Mouse (Mus musculus) C2C12 (cell line): ENCODE measurements at regions not wholly inside any gene's neighbourhood (a gene's known extent, or its start where the extent isn't known, plus 50 kb on each side); places are given as distances from the start of the nearest gene placed in this dataset.

ENCODE experiments used
- H3K27me3 ChIP-seq: one replicate; pipeline ENCODE4 v1.6.1; 2011; ENCODE audit not compliant: control insufficient read depth, insufficient read depth, insufficient read length
- H3K36me3 ChIP-seq: one replicate; pipeline ENCODE4 v1.6.1; 2011; ENCODE audit not compliant: control insufficient read depth, insufficient read depth
- H3K4me3 ChIP-seq: one replicate; pipeline ENCODE4 v1.5.1; 2011; ENCODE audit warnings: mild to moderate bottlenecking, control low read depth; ENCODE audit not compliant: poor library complexity, insufficient read depth, severe bottlenecking
- H3K79me2 ChIP-seq: one replicate; pipeline ENCODE4 v1.6.1; 2011; ENCODE audit not compliant: control insufficient read depth, insufficient read depth
- H3K79me3 ChIP-seq: one replicate; pipeline ENCODE4 v1.6.1; 2011; ENCODE audit warnings: low read depth, control low read depth
- H3ac ChIP-seq: one replicate; pipeline ENCODE3; 2011; ENCODE audit warnings: low read depth; ENCODE audit not compliant: control insufficient read depth, insufficient read length
- CEBPB ChIP-seq: IDR thresholded peaks from one replicate; pipeline ENCODE4 v1.6.1; 2011; ENCODE audit warnings: low read depth, mild to moderate bottlenecking, control low read depth, moderate library complexity
- CTCF ChIP-seq: IDR thresholded peaks from one replicate; pipeline ENCODE4 v1.5.1; 2011; ENCODE audit not compliant: control insufficient read depth, insufficient read depth, insufficient read length
- FOSL1 ChIP-seq: IDR thresholded peaks from one replicate; pipeline ENCODE4 v1.8.0; 2011; ENCODE audit warnings: mild to moderate bottlenecking, low read length; ENCODE audit not compliant: poor library complexity, insufficient read depth, severe bottlenecking
- MAX ChIP-seq: IDR thresholded peaks from one replicate; pipeline ENCODE4 v1.6.1; 2011; ENCODE audit warnings: mild to moderate bottlenecking, control low read depth
- MYOD1 ChIP-seq: IDR thresholded peaks from one replicate; pipeline ENCODE4 v1.6.1; 2011; ENCODE audit warnings: low read depth; ENCODE audit not compliant: control insufficient read depth, insufficient read length
- MYOG ChIP-seq: IDR thresholded peaks from one replicate; pipeline ENCODE4 v1.6.1; 2011; ENCODE audit not compliant: control insufficient read depth, insufficient read length; ENCODE audit errors: extremely low read depth
- USF1 ChIP-seq: IDR thresholded peaks from one replicate; pipeline ENCODE4 v1.6.1; 2011; ENCODE audit warnings: low read depth, mild to moderate bottlenecking, control low read depth, moderate library complexity

DNA sequence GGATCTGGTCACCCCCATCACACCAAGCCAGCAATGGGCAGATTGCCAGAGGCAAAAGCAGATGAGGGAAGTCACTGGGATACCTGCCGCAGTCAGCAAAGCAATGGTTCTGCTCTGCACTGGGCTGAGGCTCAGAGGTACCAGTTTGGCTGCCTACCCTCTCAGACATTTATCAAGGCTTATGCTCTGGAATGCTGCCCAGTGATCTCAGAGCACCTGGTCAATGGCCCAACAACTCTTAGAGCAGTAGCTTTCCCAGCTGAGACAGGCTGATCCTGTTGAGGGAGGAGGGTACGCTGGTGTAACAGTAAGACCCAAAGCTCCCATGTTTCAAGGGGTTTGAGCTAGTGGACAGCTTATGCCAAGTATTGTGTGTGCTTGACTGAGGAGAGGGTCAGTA lies 117.4 kb upstream of the Pitx1 start:
- Histone ChIP-seq H3K4me3 (no peak overlapping the region), H3K27me3 (peaks cover 34% of the 10 kb centered on the region), H3K79me3 (no peaks in the 10 kb centered on the region), H3ac (no peak overlapping the region), H3K36me3 (no peaks in the 10 kb centered on the region), H3K79me2 (no peaks in the 10 kb centered on the region)
- TF ChIP-seq MYOG, result no peak
- no peak for TF ChIP-seq USF1
- TF ChIP-seq CTCF, result no peak
- no peak for TF ChIP-seq FOSL1
- no peak for TF ChIP-seq MYOD1
- no peak for TF ChIP-seq CEBPB
- TF ChIP-seq MAX, result no peak

DNA sequence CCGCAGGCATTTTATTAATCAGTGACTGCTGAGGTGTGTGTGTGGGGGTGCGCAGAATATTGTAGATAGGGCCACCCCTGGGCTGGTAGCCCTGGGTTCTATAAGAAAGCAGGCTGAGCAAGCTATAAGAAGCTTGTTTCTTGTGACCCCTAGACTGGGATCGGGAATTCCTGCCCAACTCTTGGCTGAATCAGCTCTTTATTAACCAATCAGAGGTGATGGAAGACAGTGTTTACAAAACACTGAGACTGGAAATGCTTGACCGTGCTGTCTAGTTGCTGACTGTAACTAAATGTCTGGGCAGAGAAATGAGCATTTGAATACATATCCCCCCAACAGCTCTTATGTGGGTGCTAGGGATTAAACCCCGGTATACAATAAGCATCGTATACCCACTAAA lies 114.8 kb upstream of the Pitx1 start:
- Histone ChIP-seq H3K27me3 (peaks cover 45% of the 10 kb centered on the region), H3K79me2 (no peaks in the 10 kb centered on the region), H3K36me3 (no peaks in the 10 kb centered on the region), H3K79me3 (no peaks in the 10 kb centered on the region), H3K4me3 (no peak overlapping the region), H3ac (no peak overlapping the region)
- no peak for TF ChIP-seq MAX
- TF ChIP-seq CEBPB, result no peak
- TF ChIP-seq MYOD1, result no peak
- no peak for TF ChIP-seq USF1
- TF ChIP-seq CTCF, result no peak
- no peak for TF ChIP-seq FOSL1
- TF ChIP-seq MYOG, result no peak

DNA sequence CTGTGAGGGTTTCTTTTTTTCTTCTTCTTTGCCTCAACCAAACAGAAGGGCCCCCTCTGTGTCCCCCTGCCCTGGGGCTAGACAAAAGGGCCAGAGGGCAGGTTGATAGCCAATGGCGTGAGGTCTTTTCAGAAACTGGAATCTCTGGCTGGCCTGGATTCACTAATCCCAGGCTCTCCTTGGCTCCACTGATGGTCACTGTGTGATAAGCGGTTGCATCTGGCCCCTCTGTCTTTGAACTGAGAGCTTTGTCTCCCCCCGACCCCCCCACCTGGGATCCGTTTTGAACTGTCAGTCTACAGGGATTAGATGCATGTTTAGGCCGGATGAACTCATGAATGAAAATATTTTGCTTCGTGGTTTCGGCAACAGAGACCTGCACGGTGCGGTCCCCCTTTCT lies 112.6 kb upstream of the Pitx1 start:
- H3K27me3 ChIP-seq, result peaks cover 51% of the 10 kb centered on the region

DNA sequence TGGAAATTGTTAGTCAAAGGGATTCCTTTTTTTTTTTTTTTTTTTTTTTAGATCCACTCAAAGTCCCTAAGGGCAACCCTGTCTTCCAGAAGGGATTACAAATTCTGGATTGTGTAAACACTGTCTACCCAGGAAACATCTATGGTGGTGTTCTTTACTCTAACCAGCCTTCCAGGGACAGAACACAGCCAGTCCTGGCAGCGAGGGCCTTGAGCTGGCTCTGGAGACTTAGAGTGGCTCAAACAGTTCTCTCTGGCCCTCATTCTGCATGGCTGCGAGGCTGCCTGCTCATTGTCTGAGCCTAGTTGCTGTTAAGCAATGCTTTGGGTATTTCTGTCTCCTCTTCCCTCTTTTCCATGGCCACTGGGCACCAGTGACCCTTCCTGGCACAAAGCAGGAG lies 112.2 kb upstream of the Pitx1 start:
- TF ChIP-seq USF1, result no peak
- no peak for TF ChIP-seq FOSL1
- no peak for TF ChIP-seq CTCF
- TF ChIP-seq CEBPB, result no peak
- TF ChIP-seq MYOD1, result no peak
- TF ChIP-seq MYOG, result no peak
- no peak for TF ChIP-seq MAX
- Histone ChIP-seq H3K79me3 (no peaks in the 10 kb centered on the region), H3K4me3 (no peak overlapping the region), H3K27me3 (peaks cover 51% of the 10 kb centered on the region), H3K79me2 (no peaks in the 10 kb centered on the region), H3K36me3 (no peaks in the 10 kb centered on the region), H3ac (no peak overlapping the region)

More for the DNA sequence above, 112.6 kb upstream of the Pitx1 start:
- no peak for TF ChIP-seq MYOG
- no peak for TF ChIP-seq CEBPB
- TF ChIP-seq MAX, result no peak
- H3K79me2 ChIP-seq, result no peaks in the 10 kb centered on the region
- no peak overlapping the region for H3K4me3 ChIP-seq
- no peaks in the 10 kb centered on the region for H3K79me3 ChIP-seq
- H3K36me3 ChIP-seq, result no peaks in the 10 kb centered on the region
- no peak overlapping the region for H3ac ChIP-seq

DNA sequence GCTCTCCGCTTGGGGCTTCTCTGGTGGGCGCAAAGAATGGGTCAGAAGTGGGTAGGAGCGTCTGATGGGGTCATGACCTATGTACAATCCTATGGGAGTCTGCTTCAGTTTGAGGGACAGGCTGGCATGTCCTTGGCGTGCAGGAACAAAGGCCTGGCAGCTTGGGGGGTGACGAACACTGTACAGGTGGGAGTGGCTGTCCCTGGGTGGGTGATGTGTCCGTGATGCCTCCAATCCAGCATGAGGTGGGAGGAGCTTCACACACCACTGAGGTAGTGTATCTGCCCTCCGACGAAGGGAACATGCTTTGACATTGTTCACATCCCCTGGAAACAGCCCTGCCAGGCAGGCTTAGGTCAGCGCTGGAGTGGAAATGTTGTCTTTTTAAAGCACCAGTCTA lies 101.4 kb upstream of the Pitx1 start:
- H3K79me3 ChIP-seq, result no peaks in the 10 kb centered on the region
- no peaks in the 10 kb centered on the region for H3K36me3 ChIP-seq
- H3K79me2 ChIP-seq, result no peaks in the 10 kb centered on the region
- H3K4me3 ChIP-seq, result no peak overlapping the region
- no peak overlapping the region for H3ac ChIP-seq
- H3K27me3 ChIP-seq, result peaks cover 9% of the 10 kb centered on the region
- TF ChIP-seq MYOD1 (no peak), USF1 (no peak), FOSL1 (no peak), MAX (no peak), CTCF (no peak), CEBPB (no peak), MYOG (no peak)

DNA sequence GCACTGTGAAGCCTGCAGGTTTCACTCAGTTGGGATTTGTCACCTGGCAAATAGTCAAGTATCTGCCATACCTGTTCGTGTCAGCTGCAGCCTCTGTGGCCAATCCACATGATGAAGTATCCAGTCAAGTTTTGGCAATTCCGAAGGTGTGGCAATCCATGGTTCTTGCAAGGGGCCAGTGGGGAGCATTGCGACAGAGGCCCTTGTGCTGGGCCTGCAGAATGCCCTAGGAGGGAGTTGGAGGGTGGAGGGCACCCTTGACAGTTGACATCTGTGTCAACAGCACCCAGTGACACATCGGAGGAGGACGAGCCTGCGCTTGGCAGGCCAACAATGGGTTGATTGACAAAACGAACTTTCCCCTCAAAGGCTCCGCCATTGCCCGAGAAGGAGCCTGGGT lies 101.0 kb upstream of the Pitx1 start:
- Histone ChIP-seq H3K79me3 (no peaks in the 10 kb centered on the region), H3K79me2 (no peaks in the 10 kb centered on the region), H3K4me3 (no peak overlapping the region), H3K36me3 (no peaks in the 10 kb centered on the region), H3K27me3 (peaks cover 9% of the 10 kb centered on the region), H3ac (no peak overlapping the region)
- TF ChIP-seq MYOG, result no peak
- no peak for TF ChIP-seq FOSL1
- TF ChIP-seq USF1, result no peak
- TF ChIP-seq MYOD1, result no peak
- TF ChIP-seq CEBPB, result no peak
- TF ChIP-seq CTCF, result no peak
- no peak for TF ChIP-seq MAX
